Mouse (Mus musculus) spleen, postnatal 14 days (tissue): Measurements from ENCODE around the gene BC028528.
"Not testable (repeated sequence)": the region's sequence is repeated elsewhere in the genome, so short reads cannot be mapped to it uniquely, and the experiment has no call there.

Experiments used
- DNase-seq, 2 experiments: peaks; one replicate each; pipeline ENCODE4 v3.0.0; 2021 to 2022; ENCODE audit warnings: low spot score in 2 of 2

Gene BC028528

DNA sequence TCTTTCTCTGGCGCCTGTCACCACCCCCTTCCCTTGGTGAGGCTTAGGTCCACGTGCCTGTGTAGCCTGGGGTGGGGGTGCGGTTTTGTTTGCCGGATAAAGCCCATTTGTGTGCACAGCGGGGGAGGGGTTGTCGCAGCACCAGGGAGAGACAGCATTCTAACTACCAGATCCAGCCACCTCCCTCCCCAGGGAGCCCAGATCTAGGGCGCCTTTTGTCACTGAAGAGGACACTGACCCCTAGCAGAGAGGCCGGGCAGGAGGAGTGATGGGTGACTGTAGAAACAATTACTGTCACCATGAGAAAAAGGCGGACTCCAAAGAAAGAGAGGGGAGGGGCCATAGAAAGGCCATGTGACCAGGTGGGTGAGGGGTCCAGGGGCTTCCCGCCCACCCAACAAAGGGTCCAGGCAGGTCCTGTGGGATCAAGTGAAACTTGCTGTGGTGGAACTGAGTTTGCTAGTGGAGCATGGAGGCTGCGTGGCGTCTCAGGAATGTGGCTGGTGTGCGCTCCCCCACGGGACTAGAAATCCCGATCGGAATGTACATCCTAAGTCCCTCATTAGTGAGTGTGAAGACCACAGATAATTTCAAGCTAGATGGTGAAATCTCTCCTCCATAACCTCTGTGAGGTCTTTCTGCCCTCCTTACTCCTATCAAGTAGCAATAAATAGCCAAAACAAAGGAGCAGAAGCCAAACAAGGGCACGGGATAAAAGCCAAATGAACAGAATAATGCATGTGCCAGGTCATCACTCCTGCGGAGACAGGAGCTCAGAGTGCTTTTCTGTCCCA lies 13.5 kb upstream of the BC028528 start:
- no peak for DNase-seq

DNA sequence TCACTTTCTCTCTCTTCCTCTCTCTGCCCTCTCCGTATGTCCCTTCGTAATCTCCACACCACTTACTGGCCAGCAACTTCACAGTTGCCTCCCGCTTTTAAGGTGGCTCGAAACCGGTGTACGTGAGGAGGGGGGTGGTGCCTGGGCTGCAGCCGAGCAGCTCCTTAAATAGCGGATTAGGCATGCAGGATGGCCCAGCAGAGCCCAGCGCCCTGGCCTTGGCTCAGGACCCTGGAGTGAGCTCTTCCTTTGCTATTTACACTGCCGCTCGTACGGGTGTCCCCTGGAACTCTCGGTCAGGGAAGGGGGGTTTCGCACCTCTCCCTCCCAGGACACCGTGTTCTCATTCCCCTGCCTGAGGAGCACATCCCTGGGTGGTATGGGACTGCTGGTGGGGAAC lies 12.8 kb upstream of the BC028528 start, which contains the start of gene Car14:
TSS of gene Car14 (minus strand) at position 124 of the 400 bp plus-strand sequence.
- DNase-seq, result no peak

DNA sequence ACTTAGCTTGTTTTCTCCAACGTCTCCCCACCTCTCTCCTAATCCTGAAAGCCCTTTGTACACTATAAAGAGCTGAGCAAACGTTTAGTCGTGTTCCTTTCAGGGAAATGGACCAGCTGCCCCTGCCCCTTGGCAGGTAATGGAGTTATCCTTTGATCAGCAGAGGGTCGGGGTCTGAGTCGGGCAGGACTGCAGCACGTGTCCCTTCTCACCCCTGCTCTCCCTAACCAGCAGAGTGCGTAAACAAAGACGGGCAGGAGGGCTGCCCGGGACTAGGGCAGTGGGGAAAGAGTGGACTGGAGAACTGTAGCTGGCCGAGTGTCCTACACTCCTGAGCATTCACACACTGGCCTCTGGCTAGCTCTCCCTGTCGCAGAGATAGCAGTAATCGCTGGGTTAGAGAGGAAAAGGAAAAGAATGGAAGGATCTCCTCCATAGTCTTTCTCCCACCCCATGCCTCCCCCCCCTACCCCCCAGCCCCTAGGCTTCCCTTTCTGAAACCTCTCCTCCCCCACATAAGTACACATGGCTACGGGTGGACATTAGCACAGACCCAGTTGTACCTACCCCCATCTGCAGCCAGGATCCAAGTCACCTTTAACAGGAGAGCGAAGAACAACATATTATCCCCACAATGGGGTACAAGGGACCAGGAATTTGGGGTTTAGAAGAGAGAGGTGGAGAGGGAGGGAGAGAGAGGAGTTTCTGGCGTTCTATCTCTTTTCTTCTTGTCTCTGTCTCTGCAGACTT lies 12.1 kb upstream of the BC028528 start:
- DNase-seq, result no peak

DNA sequence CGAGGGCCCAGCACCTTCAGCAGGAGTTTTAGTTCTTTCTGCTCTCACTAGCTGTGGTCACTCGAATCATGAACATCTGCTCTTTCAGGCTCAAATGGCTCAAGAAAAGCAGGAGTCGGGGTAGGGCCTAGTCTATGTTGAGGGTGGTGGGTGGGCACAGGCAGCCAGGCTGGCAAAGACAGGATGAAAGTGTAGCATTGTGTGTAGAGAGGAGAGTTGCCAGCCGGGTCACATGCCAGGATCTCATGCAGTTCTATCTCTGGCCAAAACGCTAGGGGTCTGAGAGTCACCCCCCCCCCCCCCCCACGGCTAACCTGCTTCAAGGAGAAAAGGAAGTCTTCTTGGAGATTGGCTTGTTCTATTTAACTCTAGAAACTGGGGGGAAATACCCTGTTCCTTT lies 10.8 kb upstream of the BC028528 start:
- DNase-seq, result no peak

GRCm38 (mm10) chr3:95902373-95902625 lies 10.5 kb upstream of the BC028528 start:
- no peak for DNase-seq

DNA sequence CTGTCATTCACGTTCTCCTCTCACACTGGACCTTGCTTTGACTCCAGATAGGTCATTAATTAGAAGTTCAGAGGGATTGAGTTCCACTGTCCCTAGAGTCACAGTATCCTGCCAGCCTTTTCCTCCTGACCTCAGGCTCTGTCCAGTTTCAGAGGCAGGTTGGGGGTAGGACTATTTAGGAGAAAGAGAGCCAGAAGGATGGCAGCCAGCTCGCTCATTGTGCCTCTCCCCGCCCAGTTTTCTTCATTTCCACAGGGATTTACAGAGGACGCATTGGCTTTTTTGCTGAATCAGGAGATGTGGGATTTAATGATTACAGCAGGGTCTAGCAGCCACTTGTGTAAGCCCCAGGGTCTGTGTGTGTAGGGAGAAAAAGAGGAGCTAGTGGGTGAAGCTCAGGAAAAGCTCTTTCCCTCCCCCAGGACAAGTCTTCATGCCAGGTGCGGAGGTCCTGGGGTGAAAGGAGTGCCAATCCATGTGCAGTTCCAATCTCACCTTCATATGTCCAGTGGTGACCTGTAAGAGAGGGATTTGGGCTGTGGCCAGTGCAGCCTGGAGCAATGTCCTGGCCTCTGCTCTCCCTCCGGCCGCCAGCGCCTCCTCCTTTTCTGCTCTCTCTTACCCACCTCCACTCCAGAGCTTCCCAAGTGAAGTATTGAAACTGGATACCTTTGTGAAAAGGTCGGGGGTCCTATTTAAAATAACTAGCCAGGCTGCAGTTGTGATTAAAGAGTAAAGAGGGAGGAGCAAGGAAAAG lies 10.0 kb upstream of the BC028528 start:
- DNase-seq, result no peak

- DNase-seq, result no peak
Observed at GRCm38 (mm10) chr3:95899800-95900524, 8.2 kb upstream of the BC028528 start.

DNA sequence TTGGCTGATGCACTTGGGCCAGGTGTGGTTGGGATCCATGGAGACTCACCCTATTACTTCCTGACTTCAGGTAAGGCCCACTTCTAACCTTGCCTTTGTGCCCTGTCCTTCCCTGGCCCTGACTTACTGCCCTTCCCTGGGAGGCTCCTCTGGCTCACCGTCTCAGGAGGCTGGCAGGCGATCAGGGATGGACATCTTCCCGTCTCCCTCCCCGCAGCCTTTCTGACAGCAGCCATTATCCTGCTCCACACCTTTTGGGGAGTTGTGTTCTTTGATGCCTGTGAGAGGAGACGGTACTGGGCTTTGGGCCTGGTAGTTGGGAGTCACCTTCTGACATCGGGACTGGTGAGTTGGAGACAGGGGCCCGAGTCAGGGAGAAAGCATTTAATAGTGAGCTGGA lies 3.7 kb upstream of the BC028528 start:
- not testable (repeated sequence) for DNase-seq

GRCm38 (mm10) chr3:95894317-95895160 lies 2.7 kb upstream of the BC028528 start:
- DNase-seq, result no peak

DNA sequence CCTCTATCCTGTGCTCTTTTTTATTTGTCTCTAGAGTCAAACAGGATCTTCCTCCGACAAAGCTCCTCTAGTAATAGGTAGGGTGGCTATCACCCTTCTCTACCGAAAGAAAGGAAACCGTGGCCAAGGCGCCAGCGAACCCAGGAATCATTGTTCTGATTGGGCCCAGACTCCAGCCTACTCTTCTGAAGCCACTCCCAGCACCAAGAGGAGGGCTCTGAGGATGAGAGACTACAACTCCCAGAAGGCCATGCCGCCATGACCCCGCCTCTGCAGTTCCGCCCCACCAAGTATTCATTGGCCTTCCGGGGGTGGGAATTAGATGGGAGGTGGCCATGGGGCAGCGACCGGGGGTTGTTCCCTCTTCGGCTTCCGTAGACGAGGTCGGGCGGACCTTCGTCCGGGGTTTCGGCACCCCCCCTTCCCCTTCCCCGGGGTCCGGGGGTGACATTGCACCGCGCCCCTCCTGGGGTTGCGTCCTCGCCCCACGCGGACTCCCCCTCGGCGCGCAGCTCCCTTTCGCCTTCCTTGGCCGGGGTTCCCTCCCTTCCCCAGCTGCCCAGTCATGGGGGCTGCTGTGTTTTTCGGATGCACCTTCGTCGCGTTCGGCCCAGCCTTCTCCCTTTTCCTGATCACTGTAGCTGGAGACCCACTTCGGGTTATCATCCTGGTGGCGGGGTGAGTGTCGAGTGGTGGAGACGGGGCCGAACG lies 2.0 kb upstream of the BC028528 start, which contains the start of gene Aph1a:
TSS of gene Aph1a (plus strand) at position 364 of the 711 bp plus-strand sequence.
- peak; percentile 87 to 91 for DNase-seq

DNA sequence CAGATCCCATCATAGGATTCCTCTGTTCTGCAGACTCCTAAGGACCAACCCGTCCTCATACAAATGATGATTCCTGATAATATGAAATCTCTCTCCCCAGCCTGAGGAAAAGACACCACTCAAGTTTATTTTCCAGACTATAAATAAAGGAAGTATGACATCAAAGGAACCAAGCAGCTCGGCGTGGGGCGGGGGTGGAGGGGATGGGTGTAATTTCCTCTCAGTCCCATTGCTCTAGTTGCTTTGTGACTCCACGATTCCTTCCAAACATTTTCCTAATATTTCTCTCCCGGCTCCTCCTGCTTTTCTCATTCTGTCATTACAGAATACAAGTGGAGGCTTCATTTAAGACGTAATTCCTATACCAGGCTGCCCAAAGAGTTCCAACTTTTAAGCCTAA lies 1.3 kb upstream of the BC028528 start:
- DNase-seq, result no peak

GRCm38 (mm10) chr3:95892066-95893052 lies 554 bp upstream of the BC028528 start:
- no peak for DNase-seq

GRCm38 (mm10) chr3:95889664-95890063 lies 2.1 kb downstream of the BC028528 start:
- no peak for DNase-seq

DNA sequence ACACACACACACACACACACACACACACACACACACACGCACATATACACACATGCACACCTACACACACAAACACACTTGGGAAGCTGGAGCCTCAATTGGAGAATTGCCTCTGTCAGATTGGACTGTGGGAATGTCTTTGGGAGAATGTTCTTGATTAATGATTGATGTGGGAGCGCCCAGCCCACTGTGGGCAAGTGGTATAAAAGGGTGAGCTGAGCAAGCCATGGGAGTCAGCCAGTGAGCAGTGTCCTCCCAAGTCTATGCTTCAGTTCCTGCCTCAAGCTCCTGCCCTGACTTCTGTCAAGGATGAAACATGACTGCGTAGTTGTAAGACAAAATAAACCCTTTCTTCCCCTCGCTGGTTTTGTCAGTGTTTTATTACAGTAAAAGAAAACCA lies 4.2 kb downstream of the BC028528 start:
- DNase-seq, result no peak

DNA sequence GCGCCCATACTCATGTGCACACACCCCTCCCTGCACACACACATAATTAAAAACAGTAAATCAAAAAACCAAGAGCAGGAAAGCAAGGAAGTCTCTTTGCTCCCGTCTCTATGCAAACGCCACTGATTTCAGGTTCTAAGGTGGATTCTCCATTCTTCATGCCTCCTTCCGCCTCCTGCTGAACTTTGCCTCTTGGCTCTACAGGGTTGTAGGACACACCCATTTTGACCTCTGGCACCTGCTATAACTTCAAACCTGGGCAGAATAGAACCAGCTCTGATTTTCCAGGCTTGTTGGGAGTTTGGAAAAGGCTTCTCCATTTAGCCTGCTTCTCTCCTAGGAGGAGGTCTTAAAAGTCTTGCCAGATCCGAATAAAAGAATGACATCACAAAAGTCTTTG lies 7.4 kb downstream of the BC028528 start:
- DNase-seq, result no peak

DNA sequence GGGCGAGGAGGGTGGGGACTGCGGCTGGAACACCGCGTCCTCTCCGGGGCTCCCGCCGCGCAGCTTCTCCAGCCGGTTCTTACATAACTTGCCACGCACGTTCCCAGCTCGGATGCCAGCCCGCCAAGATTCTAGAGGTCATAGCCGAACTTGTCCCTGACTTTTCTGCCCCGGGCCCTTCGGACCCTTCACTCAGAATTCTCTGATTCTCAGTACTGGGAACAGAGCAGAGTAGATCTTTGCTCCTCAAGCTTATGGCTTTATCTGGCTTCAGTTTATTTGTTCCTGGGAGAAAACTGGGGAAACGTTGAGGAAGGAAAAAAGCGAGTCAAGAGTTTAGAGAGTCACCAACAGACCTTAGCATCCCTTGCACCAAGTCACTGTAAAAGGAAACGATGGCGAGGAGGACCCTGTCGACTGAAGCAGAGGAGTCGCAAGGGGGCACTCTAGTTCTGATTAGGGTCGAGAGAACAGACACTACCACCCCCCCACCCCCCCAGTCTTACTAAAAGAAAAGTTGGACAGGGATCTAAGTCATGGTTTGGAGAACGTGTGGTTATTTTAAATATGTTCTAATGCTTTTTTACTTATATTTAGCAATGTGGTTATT lies 8.9 kb downstream of the BC028528 start:
- peak in 1 of 2 experiments; percentile 56 for DNase-seq

GRCm38 (mm10) chr3:95881979-95882815 lies 9.6 kb downstream of the BC028528 start, which contains the start of gene Ciart:
TSS of gene Ciart (minus strand) at chr3:95882251.
- peak; percentile 66 to 70 for DNase-seq

- DNase-seq, result no peak
Observed at GRCm38 (mm10) chr3:95879063-95879462, 12.7 kb downstream of the BC028528 start.
